Mouse (Mus musculus) E14TG2a.4 (cell line): Measurements from ENCODE around the gene Med13l.

Experiments used
- H3K27me3 ChIP-seq: 2 replicates; pipeline ENCODE4 v1.6.1; 2014; ENCODE audit warnings: low read length, control low read depth; ENCODE audit not compliant: insufficient read depth
- H3K36me3 ChIP-seq: 2 replicates; pipeline ENCODE4 v1.6.1; 2014; ENCODE audit warnings: low read length, control low read depth; ENCODE audit not compliant: insufficient read depth
- H3K4me1 ChIP-seq: replicated peaks from 2 replicates; pipeline ENCODE4 v1.6.1; 2014; ENCODE audit warnings: low read depth, low read length, control low read depth
- H3K4me3 ChIP-seq: replicated peaks from 2 replicates; pipeline ENCODE4 v1.5.1; 2014; ENCODE audit warnings: mild to moderate bottlenecking, low read length
- H3K9me3 ChIP-seq: 2 replicates; pipeline ENCODE4 v1.6.1; 2014; ENCODE audit warnings: low read length, control low read depth
- CTCF ChIP-seq: conservative IDR thresholded peaks from 2 replicates; pipeline ENCODE4 v1.5.1; 2014; ENCODE audit warnings: low read length
- NANOG ChIP-seq: IDR thresholded peaks from 2 replicates; pipeline ENCODE4 v1.6.1; 2014; ENCODE audit warnings: borderline replicate concordance, low read length, mixed read lengths
- POU5F1 ChIP-seq: IDR thresholded peaks from 2 replicates; pipeline ENCODE4 v1.6.1; 2014; ENCODE audit warnings: low read length, borderline replicate concordance

The Med13l gene

GRCm38 (mm10) chr5:118605424-118606067 is 45.1 kb downstream of the Med13l start:
- H3K4me3 ChIP-seq, result no peak overlapping the region
- H3K4me1 ChIP-seq, result peaks cover 89% of the 10 kb centered on the region
- no peaks in the 10 kb centered on the region for H3K9me3 ChIP-seq
- peaks cover 31% of the 10 kb centered on the region for H3K36me3 ChIP-seq
- no peaks in the 10 kb centered on the region for H3K27me3 ChIP-seq
- no peak for TF ChIP-seq NANOG
- no peak for TF ChIP-seq POU5F1
- no peak for TF ChIP-seq CTCF

DNA sequence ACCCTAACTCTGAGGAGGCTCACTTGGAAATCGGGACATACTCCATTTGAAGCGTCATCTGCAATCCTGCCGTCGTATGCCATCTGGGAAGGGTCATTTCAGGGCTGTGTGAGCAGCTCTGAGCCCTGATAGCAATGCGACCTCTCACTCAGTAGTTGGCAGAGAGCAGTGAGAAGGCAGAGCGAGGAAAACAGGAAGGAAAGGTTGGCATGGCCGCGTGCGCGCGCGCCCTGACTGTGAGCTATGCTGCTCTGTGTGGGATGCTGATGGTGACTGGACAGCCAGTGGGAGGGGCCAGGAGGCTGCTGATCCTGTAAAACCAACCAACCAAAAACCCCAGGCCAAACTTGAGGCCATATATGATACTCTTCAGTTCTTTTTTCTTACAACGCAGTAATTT is 46.2 kb downstream of the Med13l start:
- TF ChIP-seq NANOG (no peak), CTCF (no peak), POU5F1 (no peak)
- H3K27me3 ChIP-seq, result no peaks in the 10 kb centered on the region

GRCm38 (mm10) chr5:118607900-118608299 is 47.4 kb downstream of the Med13l start:
- peaks cover 88% of the 10 kb centered on the region for H3K4me1 ChIP-seq
- no peaks in the 10 kb centered on the region for H3K27me3 ChIP-seq
- H3K4me3 ChIP-seq, result no peak overlapping the region
- H3K36me3 ChIP-seq, result peaks cover 31% of the 10 kb centered on the region
- no peaks in the 10 kb centered on the region for H3K9me3 ChIP-seq
- TF ChIP-seq POU5F1, result no peak
- no peak for TF ChIP-seq CTCF
- TF ChIP-seq NANOG, result no peak

More for the DNA sequence above, 46.2 kb downstream of the Med13l start:
- H3K36me3 ChIP-seq, result peaks cover 29% of the 10 kb centered on the region
- 0 out of 2 replicates have a peak overlapping the region, but pooled peaks have one; percentile 5 for H3K4me3 ChIP-seq
- peaks cover 88% of the 10 kb centered on the region for H3K4me1 ChIP-seq
- H3K9me3 ChIP-seq, result no peaks in the 10 kb centered on the region

- no peak for TF ChIP-seq CTCF
- TF ChIP-seq NANOG, result no peak
- no peak for TF ChIP-seq POU5F1
- peaks cover 90% of the 10 kb centered on the region for H3K4me1 ChIP-seq
- no peak overlapping the region for H3K4me3 ChIP-seq
- H3K36me3 ChIP-seq, result peaks cover 34% of the 10 kb centered on the region
- no peaks in the 10 kb centered on the region for H3K27me3 ChIP-seq
- no peaks in the 10 kb centered on the region for H3K9me3 ChIP-seq
Observed at GRCm38 (mm10) chr5:118610468-118610867, 50.0 kb downstream of the Med13l start.

- Histone ChIP-seq H3K4me1 (peaks cover 78% of the 10 kb centered on the region), H3K4me3 (no peak overlapping the region), H3K36me3 (peaks cover 49% of the 10 kb centered on the region), H3K9me3 (no peaks in the 10 kb centered on the region), H3K27me3 (no peaks in the 10 kb centered on the region)
- TF ChIP-seq POU5F1 (no peak), NANOG (no peak), CTCF (no peak)
Observed at GRCm38 (mm10) chr5:118612956-118613631, 52.6 kb downstream of the Med13l start.

GRCm38 (mm10) chr5:118613704-118614103 is 53.2 kb downstream of the Med13l start:
- Histone ChIP-seq H3K4me1 (peaks cover 79% of the 10 kb centered on the region), H3K27me3 (no peaks in the 10 kb centered on the region), H3K9me3 (no peaks in the 10 kb centered on the region), H3K4me3 (no peak overlapping the region), H3K36me3 (peaks cover 47% of the 10 kb centered on the region)
- no peak for TF ChIP-seq CTCF

GRCm38 (mm10) chr5:118614116-118614515 is 53.6 kb downstream of the Med13l start:
- Histone ChIP-seq H3K27me3 (no peaks in the 10 kb centered on the region), H3K9me3 (no peaks in the 10 kb centered on the region), H3K36me3 (peaks cover 43% of the 10 kb centered on the region), H3K4me1 (peaks cover 79% of the 10 kb centered on the region), H3K4me3 (no peak overlapping the region)
- TF ChIP-seq POU5F1 (no peak), CTCF (no peak), NANOG (no peak)

- TF ChIP-seq CTCF (no peak), POU5F1 (no peak), NANOG (no peak)
- Histone ChIP-seq H3K27me3 (no peaks in the 10 kb centered on the region), H3K4me1 (peaks cover 80% of the 10 kb centered on the region), H3K9me3 (no peaks in the 10 kb centered on the region), H3K36me3 (peaks cover 39% of the 10 kb centered on the region), H3K4me3 (no peak overlapping the region)
Observed at GRCm38 (mm10) chr5:118614571-118614981, 54.1 kb downstream of the Med13l start.
